Mouse (Mus musculus) CH12.LX (cell line): Measurements from ENCODE around the gene Ptgr1. TPM values are rescaled to one million over a fixed set of nuclear protein-coding genes. Genes with fewer than 3 reads are reported as not detected.

Source experiments
- DNase-seq: peaks from one replicate; pipeline ENCODE4 v3.0.0-alpha.2; 2013; ENCODE audit errors: extremely low read depth
- H3K27ac ChIP-seq: 2 replicates; pipeline ENCODE4 v1.5.1; 2012; ENCODE audit warnings: low read depth, mild to moderate bottlenecking, control low read depth, moderate library complexity; ENCODE audit not compliant: insufficient read depth
- H3K27me3 ChIP-seq: replicated peaks from 2 replicates; pipeline ENCODE3; 2012; ENCODE audit warnings: inconsistent platforms
- H3K36me3 ChIP-seq, 2 experiments: replicated peaks in 1 of 2; 2 replicates each; pipeline versions ENCODE3 to v1.6.1; 2012; ENCODE audit warnings: inconsistent platforms in 1 of 2, low read length in 1 of 2, mild to moderate bottlenecking in 1 of 2, mixed read lengths in 1 of 2, moderate library complexity in 1 of 2; ENCODE audit not compliant: control insufficient read depth in 1 of 2, insufficient read depth in 1 of 2
- H3K4me1 ChIP-seq, 2 experiments: 2 replicates each; pipeline ENCODE4 v1.6.1; 2012; ENCODE audit warnings: inconsistent platforms in 1 of 2, moderate library complexity in 1 of 2; ENCODE audit not compliant: insufficient read depth in 2 of 2, control insufficient read depth in 1 of 2
- H3K4me2 ChIP-seq: 2 replicates; pipeline ENCODE4 v1.6.1; 2012; ENCODE audit warnings: low read depth, mild to moderate bottlenecking, control low read depth; ENCODE audit not compliant: poor library complexity, insufficient read depth, severe bottlenecking
- H3K4me3 ChIP-seq, 3 experiments: fragments of 150-350 bp in 1 of 3; sonication (generic) in 1 of 3; replicated peaks in 1 of 3; 2 replicates each; pipeline versions ENCODE3 to v1.5.1; 2011 to 2012; ENCODE audit warnings: low read depth in 2 of 3, low read length in 2 of 3, mild to moderate bottlenecking in 2 of 3, moderate library complexity in 2 of 3, control low read depth in 1 of 3, improper control_type of control experiment in 1 of 3, inconsistent platforms in 1 of 3, mixed read lengths in 1 of 3; ENCODE audit not compliant: poor library complexity in 1 of 3
- H3K79me2 ChIP-seq: replicated peaks from 2 replicates; pipeline ENCODE4 v1.6.1; 2012; ENCODE audit warnings: mild to moderate bottlenecking, moderate library complexity; ENCODE audit not compliant: control insufficient read depth, poor library complexity, insufficient read depth, severe bottlenecking; ENCODE audit errors: extremely low read depth
- H3K9ac ChIP-seq: 2 replicates; pipeline ENCODE4 v1.6.1; 2012; ENCODE audit warnings: low read depth, mild to moderate bottlenecking, control low read depth, moderate library complexity; ENCODE audit not compliant: insufficient read depth
- H3K9me3 ChIP-seq: replicated peaks from 2 replicates; pipeline ENCODE3; 2012; ENCODE audit warnings: low read length, inconsistent platforms, mixed read lengths
- E2F4 ChIP-seq: IDR thresholded peaks from 2 replicates; pipeline ENCODE4 v1.6.1; 2011; ENCODE audit warnings: low read depth, low read length, improper control_type of control experiment; ENCODE audit not compliant: insufficient replicate concordance
- GABPA ChIP-seq: IDR thresholded peaks from 2 replicates; pipeline ENCODE4 v1.6.1; 2012; ENCODE audit warnings: low read depth, low read length, improper control_type of control experiment, inconsistent platforms; ENCODE audit not compliant: insufficient replicate concordance
- JUN ChIP-seq: IDR thresholded peaks from 2 replicates; pipeline ENCODE4 v1.6.1; 2011; ENCODE audit warnings: low read depth, mild to moderate bottlenecking, low read length, improper control_type of control experiment, moderate library complexity; ENCODE audit not compliant: insufficient read depth
- JUND ChIP-seq: conservative IDR thresholded peaks from 2 replicates; pipeline ENCODE4 v1.6.1; 2011; ENCODE audit warnings: low read depth, low read length, improper control_type of control experiment
- MXI1 ChIP-seq: IDR thresholded peaks from 2 replicates; pipeline ENCODE4 v1.6.1; 2011; ENCODE audit warnings: mild to moderate bottlenecking, low read depth, low read length, improper control_type of control experiment
- MYC ChIP-seq: IDR thresholded peaks from 2 replicates; pipeline ENCODE4 v1.6.1; 2011; ENCODE audit warnings: low read depth, mild to moderate bottlenecking, improper control_type of control experiment, low read length
- NELFE ChIP-seq: IDR thresholded peaks from 2 replicates; pipeline ENCODE4 v1.6.1; 2011; ENCODE audit warnings: low read depth, low read length, improper control_type of control experiment
- POLR2AphosphoS2 ChIP-seq: IDR thresholded peaks from 2 replicates; pipeline ENCODE4 v1.6.1; 2011; ENCODE audit warnings: low read depth, low read length, improper control_type of control experiment
- SMC3 ChIP-seq: IDR thresholded peaks from 2 replicates; pipeline ENCODE4 v1.6.1; 2011; ENCODE audit warnings: low read depth, low read length, improper control_type of control experiment
- TBP ChIP-seq: conservative IDR thresholded peaks from 2 replicates; pipeline ENCODE4 v1.6.1; 2011; ENCODE audit warnings: low read depth, low read length, improper control_type of control experiment
- ZNF384 ChIP-seq: IDR thresholded peaks from 2 replicates; pipeline ENCODE4 v1.6.1; 2012; ENCODE audit warnings: low read depth, low read length, improper control_type of control experiment, inconsistent platforms
- dilution Hi-C: fragments of 300-500 bp; cut with MboI; formaldehyde crosslinking; loops from 2 replicates; pipeline ENCODE4 v1.14.3; 2020; ENCODE audit warnings: low sequenced_read_pairs; ENCODE audit not compliant: extremely low pct_unique_long_range_greater_than_20kb, extremely low pct_ligation_motif_present
- in situ Hi-C: fragments of 300-500 bp; cut with MboI; formaldehyde crosslinking; loops from 3 replicates; pipeline ENCODE4 v1.14.3; 2019; ENCODE audit warnings: low sequenced_read_pairs, low pct_ligation_motif_present, low pct_unique_long_range_greater_than_20kb, mixed read lengths
- polyA plus RNA-seq: library from polyadenylated mRNA; unstranded; fragments of >175 nt; gene quantifications from 2 replicates; pipeline ENCODE4 v1.2.1, GENCODE M21; 2012; ENCODE audit warnings: low read depth; ENCODE audit not compliant: insufficient read length
- total RNA-seq, 2 experiments: library from RNA; depleted of rRNA; stranded (reverse); fragments of 300-350 nt in 1 of 2; fragments of >200 nt in 1 of 2; gene quantifications; 2 replicates each; pipeline ENCODE4 v1.2.3; 2012 to 2014

Ptgr1 gene
- total and polyA plus RNA-seq, 3 experiments: 2.4 to 7.2 (median 4.0) TPM

DNA sequence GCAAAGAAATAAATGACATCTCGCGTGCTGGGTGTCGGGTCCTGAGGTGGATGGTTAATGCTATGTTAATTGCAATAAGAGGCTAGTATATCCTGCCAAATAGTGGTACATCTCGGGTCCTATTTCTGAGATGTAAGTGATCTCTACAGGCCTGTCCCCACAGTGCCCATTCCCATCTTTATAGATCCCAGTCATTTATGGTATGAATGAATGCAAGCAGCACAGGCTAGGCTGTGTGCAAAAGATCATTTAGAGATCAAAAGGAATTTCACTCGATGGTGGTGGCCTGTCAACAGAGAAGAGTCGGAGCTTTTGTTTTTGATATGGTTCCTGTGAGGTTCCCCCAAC lies 42.7 kb downstream of the Ptgr1 start:
- no peak overlapping the region for H3K9ac ChIP-seq
- H3K4me2 ChIP-seq: no peak overlapping the region
- no peaks in the 10 kb centered on the region for H3K79me2 ChIP-seq
- H3K4me3 ChIP-seq: no peak overlapping the region
- no peak overlapping the region for H3K27ac ChIP-seq
- TF ChIP-seq JUND (no peak), POLR2AphosphoS2 (no peak), MXI1 (no peak), GABPA (no peak)
- H3K36me3 ChIP-seq: no peaks in the 10 kb centered on the region
- in situ Hi-C loops: no loop called here
- dilution Hi-C loops: no loop called here
- no peak for DNase-seq
- no peaks in the 10 kb centered on the region for H3K27me3 ChIP-seq
- peaks cover 0 to 3% of the 10 kb centered on the region in 2 experiments; a peak in 1 of 4 replicates for H3K4me1 ChIP-seq
- H3K9me3 ChIP-seq: no peaks in the 10 kb centered on the region

- Histone ChIP-seq H3K27ac (no peak within 1 kb of the TSS), H3K9me3 (no peaks in the 10 kb centered on the region), H3K4me1 (peaks cover 0 to 3% of the 10 kb centered on the region in 2 experiments; a peak in 1 of 4 replicates), H3K79me2 (no peaks in the 10 kb centered on the region), H3K4me2 (no peak within 1 kb of the TSS), H3K4me3 (no peak within 1 kb of the TSS), H3K36me3 (no peaks in the 10 kb centered on the region), H3K9ac (no peak within 1 kb of the TSS), H3K27me3 (no peaks in the 10 kb centered on the region)
- DNase-seq: no peak
- dilution Hi-C loops: no loop called here
- in situ Hi-C loops: no loop called here
- TF ChIP-seq MYC (no peak), JUN (no peak), NELFE (no peak), E2F4 (no peak), ZNF384 (no peak)
These were observed 43.3 kb downstream of the Ptgr1 start, which contains the start of gene Zkscan16 for GRCm38 (mm10) chr4:58943420-58944205. Gene Zkscan16 (plus strand): TSS chr4:58943628.

DNA sequence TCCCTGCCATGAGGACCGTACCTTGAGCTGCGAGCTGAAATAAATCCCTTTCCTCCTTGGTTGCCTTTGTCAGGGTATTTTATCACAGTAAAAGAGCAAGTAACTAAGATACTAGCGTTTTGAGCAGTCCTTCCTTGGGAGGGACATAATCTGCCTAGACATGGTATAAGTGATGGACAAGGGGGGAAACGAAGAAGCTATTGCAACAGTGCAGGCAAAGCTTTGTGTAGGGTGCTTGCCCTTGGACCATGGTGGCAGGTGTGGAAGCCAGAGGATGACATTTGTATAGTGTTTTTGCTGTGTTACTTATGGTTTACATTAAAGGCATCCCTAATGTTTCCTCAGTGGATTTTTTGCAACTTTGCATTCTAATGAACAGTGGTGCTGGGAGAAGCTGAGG lies 44.0 kb downstream of the Ptgr1 start:
- Histone ChIP-seq H3K4me3 (no peak overlapping the region), H3K27ac (no peak overlapping the region), H3K79me2 (no peaks in the 10 kb centered on the region), H3K27me3 (no peaks in the 10 kb centered on the region), H3K36me3 (no peaks in the 10 kb centered on the region), H3K9ac (no peak overlapping the region), H3K4me2 (no peak overlapping the region), H3K9me3 (no peaks in the 10 kb centered on the region), H3K4me1 (peaks cover 0 to 3% of the 10 kb centered on the region in 2 experiments; a peak in 1 of 4 replicates)
- no peak for DNase-seq
- TF ChIP-seq TBP (no peak), SMC3 (no peak)
- in situ Hi-C loops (no loop called here), dilution Hi-C loops (no loop called here)
